Comparison of ENCODE assay signal across 8 mouse cellular contexts in the genomic region with DNA sequence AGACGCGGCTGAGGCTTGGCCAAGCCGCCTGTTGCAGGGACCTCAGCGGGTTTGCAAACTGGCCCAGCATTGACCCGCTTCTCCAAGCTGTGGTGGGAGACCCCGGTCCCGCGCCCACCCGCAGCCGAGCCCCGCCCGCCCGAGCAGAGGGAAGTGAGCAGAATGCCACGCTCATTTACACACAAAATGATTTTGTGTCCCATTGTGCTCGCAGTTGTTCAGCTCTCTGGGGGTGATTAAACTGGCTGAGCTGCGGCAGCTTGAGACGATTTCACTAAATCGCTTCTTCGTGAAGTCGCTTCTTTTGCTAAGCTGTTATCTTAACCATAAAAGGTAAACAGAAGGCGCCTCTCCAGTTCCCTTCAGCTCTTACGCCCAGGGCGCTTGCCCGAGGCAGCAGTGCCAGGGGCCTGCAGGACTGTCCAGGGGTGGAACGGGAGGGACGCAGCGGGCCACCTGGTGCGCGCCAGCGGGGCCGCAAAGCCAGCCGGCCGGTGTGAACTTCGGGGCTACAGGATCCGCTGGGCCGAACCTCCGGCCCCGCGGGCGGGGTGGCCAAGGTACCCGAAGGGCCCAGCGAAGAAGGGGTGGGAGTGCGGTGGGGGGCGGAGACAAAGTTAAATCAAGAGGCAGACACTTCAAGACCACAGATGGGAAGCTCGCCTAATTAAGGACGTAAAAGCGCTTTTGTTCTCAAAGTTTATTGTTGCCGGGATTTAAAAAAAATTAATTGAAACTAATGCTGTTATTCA. TPM values are rescaled to one million over a fixed set of nuclear protein-coding genes. Genes with fewer than 3 reads are reported as not detected.
DNase-seq lines count a peak whose midpoint lies in the region; ATAC-seq and TF ChIP-seq lines count a peak whose summit lies in the region.

No protein-coding gene starts in this region.

- peak; percentile 48 for DNase-seq in adrenal gland, postnatal 14 days
- DNase-seq in hindbrain, postnatal 0 days (ENCODE audit: low spot score): peak; percentile 32
- peak; percentile 18 for DNase-seq in lung, postnatal 0 days (ENCODE audit: low spot score)
- DNase-seq in adipocyte (ENCODE audit: low spot score): no peak

- peak overlapping the region; percentile 85 for H3K4me3 ChIP-seq in E14TG2a.4 (replicated peaks; ENCODE audit: low read length)
- peak overlapping the region; percentile 84 for H3K4me3 ChIP-seq in forebrain, embryonic 16.5 days (replicated peaks; ENCODE audit: low read length)
- H3K4me3 ChIP-seq in hindbrain, postnatal 0 days (ENCODE audit: low read length): peak overlapping the region; percentile 83
- peak overlapping the region; percentile 63 for H3K4me3 ChIP-seq in lung, postnatal 0 days (ENCODE audit: low read depth, low read length)
- peak overlapping the region; percentile 68 for H3K4me3 ChIP-seq in stomach, embryonic 15.5 days (replicated peaks)

- no peak for ATAC-seq in forebrain, embryonic 16.5 days
- no peak for ATAC-seq in hindbrain, postnatal 0 days
- no peak for ATAC-seq in lung, postnatal 0 days
- no peak for ATAC-seq in stomach, embryonic 15.5 days (ENCODE audit: insufficient read depth, low FRiP score, low read depth)
- no peak for ATAC-seq in megakaryocyte-erythroid progenitor cell, adult 5-6 weeks (replicated peaks; ENCODE audit: low FRiP score, low TSS enrichment, poor library complexity, severe bottlenecking)

- H3K4me2 ChIP-seq in forebrain, embryonic 16.5 days (ENCODE audit: low read length): peak overlapping the region; percentile 94
- H3K4me2 ChIP-seq in hindbrain, postnatal 0 days (ENCODE audit: low read depth, low read length): peak overlapping the region; percentile 74
- peak overlapping the region; percentile 97 for H3K4me2 ChIP-seq in lung, postnatal 0 days (replicated peaks; ENCODE audit: low read depth, low read length)
- peak overlapping the region; percentile 82 for H3K4me2 ChIP-seq in stomach, embryonic 15.5 days

- under 1% methylated on average over 48 of the region's 48 CpGs for WGBS in forebrain, embryonic 16.5 days
- WGBS in hindbrain, postnatal 0 days: under 1% methylated on average over 48 of the region's 48 CpGs
- WGBS in lung, postnatal 0 days: 2% methylated on average over 48 of the region's 48 CpGs
- 1% methylated on average over 48 of the region's 48 CpGs for WGBS in stomach, embryonic 15.5 days

- H3K27ac ChIP-seq in forebrain, embryonic 16.5 days (ENCODE audit: low read length): peak overlapping the region; percentile 29
- H3K27ac ChIP-seq in hindbrain, postnatal 0 days: peak overlapping the region; percentile 5; the same call in 1 of the 2 replicates
- no peak overlapping the region; the same call in 1 of the 2 replicates for H3K27ac ChIP-seq in lung, postnatal 0 days (ENCODE audit: low read length)
- H3K27ac ChIP-seq in stomach, embryonic 15.5 days: peak overlapping the region; percentile 99

- TF ChIP-seq EP300 in lung, postnatal 0 days (IDR thresholded peaks at IDR 0.05): no peak

- no peak for TF ChIP-seq CTCF in E14TG2a.4 (conservative IDR thresholded peaks at IDR 0.05; ENCODE audit: low read length)
- TF ChIP-seq CTCF in hindbrain, postnatal 0 days (IDR thresholded peaks at IDR 0.05; ENCODE audit: low read depth): no peak
- no peak for TF ChIP-seq CTCF in lung, postnatal 0 days (IDR thresholded peaks at IDR 0.05)

- H3K36me3 ChIP-seq in E14TG2a.4 (ENCODE audit: insufficient read depth, low read length): peaks cover 28% of the 10 kb centered on the region
- H3K36me3 ChIP-seq in forebrain, embryonic 16.5 days (ENCODE audit: control insufficient read depth, insufficient read depth): no peaks in the 10 kb centered on the region
- H3K36me3 ChIP-seq in hindbrain, postnatal 0 days (ENCODE audit: insufficient read depth, low read length): 0 out of 2 replicates have a peak, but pooled peaks cover 3% of the 10 kb centered on the region
- H3K36me3 ChIP-seq in lung, postnatal 0 days (ENCODE audit: insufficient read depth, low read length): no peaks in the 10 kb centered on the region
- H3K36me3 ChIP-seq in stomach, embryonic 15.5 days: peaks cover 22% of the 10 kb centered on the region

- H3K27me3 ChIP-seq in E14TG2a.4 (ENCODE audit: insufficient read depth, low read length): peaks cover 20% of the 10 kb centered on the region
- no peaks in the 10 kb centered on the region for H3K27me3 ChIP-seq in forebrain, embryonic 16.5 days (replicated peaks; ENCODE audit: control insufficient read depth, insufficient read depth, low read length)
- no peaks in the 10 kb centered on the region for H3K27me3 ChIP-seq in hindbrain, postnatal 0 days (ENCODE audit: insufficient read depth, low read length)
- no peaks in the 10 kb centered on the region for H3K27me3 ChIP-seq in lung, postnatal 0 days (replicated peaks; ENCODE audit: insufficient read depth, low read length)
- H3K27me3 ChIP-seq in stomach, embryonic 15.5 days (replicated peaks): no peaks in the 10 kb centered on the region

- H3K4me1 ChIP-seq in E14TG2a.4 (replicated peaks; ENCODE audit: low read depth, low read length): peaks cover 54% of the 10 kb centered on the region
- H3K4me1 ChIP-seq in forebrain, embryonic 16.5 days (replicated peaks; ENCODE audit: control insufficient read depth, insufficient read depth, low read length): peaks cover 26% of the 10 kb centered on the region
- no peaks in the 10 kb centered on the region for H3K4me1 ChIP-seq in hindbrain, postnatal 0 days (ENCODE audit: insufficient read depth, low read length)
- H3K4me1 ChIP-seq in lung, postnatal 0 days (ENCODE audit: insufficient read depth, low read depth, low read length): no peaks in the 10 kb centered on the region
- H3K4me1 ChIP-seq in stomach, embryonic 15.5 days: peaks cover 7% of the 10 kb centered on the region; the same call in 1 of the 2 replicates

- H3K9ac ChIP-seq in forebrain, embryonic 16.5 days (replicated peaks; ENCODE audit: low read depth, low read length): peak overlapping the region; percentile 98
- H3K9ac ChIP-seq in hindbrain, postnatal 0 days (replicated peaks; ENCODE audit: low read length): peak overlapping the region; percentile 94
- 0 out of 2 replicates have a peak overlapping the region, but pooled peaks have one; percentile 9 for H3K9ac ChIP-seq in lung, postnatal 0 days (replicated peaks; ENCODE audit: low read depth)
- H3K9ac ChIP-seq in stomach, embryonic 15.5 days: peak overlapping the region; percentile 47; the same call in 1 of the 2 replicates

- peaks cover 12% of the 10 kb centered on the region for H3K9me3 ChIP-seq in E14TG2a.4 (ENCODE audit: low read length)
- no peaks in the 10 kb centered on the region for H3K9me3 ChIP-seq in forebrain, embryonic 16.5 days (ENCODE audit: control insufficient read depth, low read length)
- no peaks in the 10 kb centered on the region for H3K9me3 ChIP-seq in hindbrain, postnatal 0 days (ENCODE audit: low read length)
- H3K9me3 ChIP-seq in lung, postnatal 0 days (ENCODE audit: low read length): no peaks in the 10 kb centered on the region
- H3K9me3 ChIP-seq in stomach, embryonic 15.5 days: no peaks in the 10 kb centered on the region

RNA-seq across cellular contexts. Expression of a gene that starts 3.6 kb away (rescaled TPM):
- total RNA-seq in adrenal gland, postnatal 14 days (2021): 14.5 and 20.5 TPM in 2 replicates
- 25.2 and 28.1 TPM in 2 replicates for polyA plus RNA-seq in forebrain, embryonic 16.5 days (2015; fragmentation: Nextera tagmentation; extraction: Ambion mirVana)
- 58.7 and 59.7 TPM in 2 replicates for total RNA-seq in hindbrain, postnatal 0 days (2014; rRNA removed)
- 12.6 and 13.2 TPM in 2 replicates for polyA plus RNA-seq in hindbrain, postnatal 0 days (2015; fragmentation: Nextera tagmentation; extraction: Ambion mirVana)
- 5.9 and 7.4 TPM in 2 replicates for polyA plus RNA-seq in lung, postnatal 0 days (2015; fragmentation: Nextera tagmentation; extraction: Ambion mirVana)
- polyA plus RNA-seq in stomach, embryonic 15.5 days (2015; fragmentation: Nextera tagmentation; extraction: Ambion mirVana): 19.2 and 20.3 TPM in 2 replicates
- not detected in 2 replicates for total RNA-seq in megakaryocyte-erythroid progenitor cell, adult 5-6 weeks (2014; fragmentation: Nextera tagmentation)
- total RNA-seq in megakaryocyte-erythroid progenitor cell, adult 5-6 weeks (2017): 0.38 TPM in 1 of 2 replicates, not detected in the other

Comparison
In these comparisons a context has a peak if more than half of its experiments do, and no peak if none do; other contexts are left out.
1. H3K9ac ChIP-seq: peak in every context shown above with its lines; median percentile 98 in forebrain, embryonic 16.5 days; 94 in hindbrain, postnatal 0 days; 47 in stomach, embryonic 15.5 days; 9 in lung, postnatal 0 days.